Mouse (Mus musculus): ENCODE data around the gene Mst1. TPM values are rescaled to one million over a fixed set of nuclear protein-coding genes. Genes with fewer than 3 reads are reported as not detected.

Mst1 gene
- polyA plus RNA-seq, 1 experiment: 0.08 TPM

GRCm38 (mm10) chr9:108082988-108083431 lies 2.8 kb downstream of the Mst1 start, which contains the start of gene Rnf123:
Gene Rnf123 (minus strand): TSS chr9:108083346.
- DNase-seq (ENCODE audit: low read depth): no peak
- no peak for TF ChIP-seq CTCF (IDR thresholded peaks at IDR 0.05; ENCODE audit: borderline replicate concordance, extremely low read depth, insufficient read depth, insufficient read length)
- no peak for TF ChIP-seq POLR2A (IDR thresholded peaks at IDR 0.05; ENCODE audit: borderline replicate concordance, extremely low read depth, insufficient read depth, insufficient read length, poor library complexity, severe bottlenecking)

- no peak for DNase-seq (ENCODE audit: low read depth)
- TF ChIP-seq POLR2A (IDR thresholded peaks at IDR 0.05; ENCODE audit: borderline replicate concordance, extremely low read depth, insufficient read depth, insufficient read length, poor library complexity, severe bottlenecking) (no peak), CTCF (IDR thresholded peaks at IDR 0.05; ENCODE audit: borderline replicate concordance, extremely low read depth, insufficient read depth, insufficient read length) (no peak)
These were observed 3.3 kb downstream of the Mst1 start for GRCm38 (mm10) chr9:108083561-108083960.

GRCm38 (mm10) chr9:108085261-108085660 lies 5.0 kb downstream of the Mst1 start:
- no peak for DNase-seq (ENCODE audit: low read depth)
- no peak for TF ChIP-seq POLR2A (IDR thresholded peaks at IDR 0.05; ENCODE audit: borderline replicate concordance, extremely low read depth, insufficient read depth, insufficient read length, poor library complexity, severe bottlenecking)
- no peak for TF ChIP-seq CTCF (IDR thresholded peaks at IDR 0.05; ENCODE audit: borderline replicate concordance, extremely low read depth, insufficient read depth, insufficient read length)

- no peak for TF ChIP-seq CTCF (IDR thresholded peaks at IDR 0.05; ENCODE audit: borderline replicate concordance, extremely low read depth, insufficient read depth, insufficient read length)
- TF ChIP-seq POLR2A (IDR thresholded peaks at IDR 0.05; ENCODE audit: borderline replicate concordance, extremely low read depth, insufficient read depth, insufficient read length, poor library complexity, severe bottlenecking): no peak
- DNase-seq (ENCODE audit: low read depth): no peak
These were observed 10.4 kb downstream of the Mst1 start for GRCm38 (mm10) chr9:108090611-108091120.

GRCm38 (mm10) chr9:108093586-108093985 lies 13.3 kb downstream of the Mst1 start:
- no peak for DNase-seq (ENCODE audit: low read depth)
- TF ChIP-seq CTCF (IDR thresholded peaks at IDR 0.05; ENCODE audit: borderline replicate concordance, extremely low read depth, insufficient read depth, insufficient read length): no peak
- TF ChIP-seq POLR2A (IDR thresholded peaks at IDR 0.05; ENCODE audit: borderline replicate concordance, extremely low read depth, insufficient read depth, insufficient read length, poor library complexity, severe bottlenecking): no peak

- no peak for TF ChIP-seq CTCF (IDR thresholded peaks at IDR 0.05; ENCODE audit: borderline replicate concordance, extremely low read depth, insufficient read depth, insufficient read length)
- peak; percentile 4; the same call in 1 of the 2 replicates for TF ChIP-seq POLR2A (IDR thresholded peaks at IDR 0.05; ENCODE audit: borderline replicate concordance, extremely low read depth, insufficient read depth, insufficient read length, poor library complexity, severe bottlenecking)
- peak; percentile 96 for DNase-seq (ENCODE audit: low read depth)
These were observed 14.1 kb downstream of the Mst1 start, which contains the start of gene Apeh for GRCm38 (mm10) chr9:108094184-108094941. Gene Apeh (minus strand): TSS chr9:108094606.

GRCm38 (mm10) chr9:108094998-108095411 lies 14.8 kb downstream of the Mst1 start:
- no peak for TF ChIP-seq POLR2A (IDR thresholded peaks at IDR 0.05; ENCODE audit: borderline replicate concordance, extremely low read depth, insufficient read depth, insufficient read length, poor library complexity, severe bottlenecking)
- TF ChIP-seq CTCF (IDR thresholded peaks at IDR 0.05; ENCODE audit: borderline replicate concordance, extremely low read depth, insufficient read depth, insufficient read length): no peak
- peak; percentile 30 for DNase-seq (ENCODE audit: low read depth)

GRCm38 (mm10) chr9:108095518-108095917 lies 15.3 kb downstream of the Mst1 start:
- DNase-seq (ENCODE audit: low read depth): peak; percentile 84
- TF ChIP-seq CTCF (IDR thresholded peaks at IDR 0.05; ENCODE audit: borderline replicate concordance, extremely low read depth, insufficient read depth, insufficient read length) (peak; percentile 78), POLR2A (IDR thresholded peaks at IDR 0.05; ENCODE audit: borderline replicate concordance, extremely low read depth, insufficient read depth, insufficient read length, poor library complexity, severe bottlenecking) (no peak)

- DNase-seq (ENCODE audit: low read depth): no peak
- TF ChIP-seq POLR2A (IDR thresholded peaks at IDR 0.05; ENCODE audit: borderline replicate concordance, extremely low read depth, insufficient read depth, insufficient read length, poor library complexity, severe bottlenecking) (no peak), CTCF (IDR thresholded peaks at IDR 0.05; ENCODE audit: borderline replicate concordance, extremely low read depth, insufficient read depth, insufficient read length) (no peak)
These were observed 15.9 kb downstream of the Mst1 start for GRCm38 (mm10) chr9:108095949-108096712.

GRCm38 (mm10) chr9:108099619-108100018 lies 19.4 kb downstream of the Mst1 start:
- DNase-seq (ENCODE audit: low read depth): no peak

More at GRCm38 (mm10) chr9:108099619-108100018, 19.4 kb downstream of the Mst1 start:
- TF ChIP-seq CTCF (IDR thresholded peaks at IDR 0.05; ENCODE audit: borderline replicate concordance, extremely low read depth, insufficient read depth, insufficient read length) (no peak), POLR2A (IDR thresholded peaks at IDR 0.05; ENCODE audit: borderline replicate concordance, extremely low read depth, insufficient read depth, insufficient read length, poor library complexity, severe bottlenecking) (no peak)

Measured in brain, embryonic 14.5 days (tissue).